Mouse (Mus musculus) stomach, embryonic 14.5 days (tissue): ENCODE measurements around the gene Snx14. TPM values are rescaled to one million over a fixed set of nuclear protein-coding genes. Genes with fewer than 3 reads are reported as not detected.

Experiments used
- ATAC-seq: fragments of 200-750 bp; cut with Nextera tagmentation; 2 replicates; pipeline ENCODE4 v1.8.0; 2017; ENCODE audit warnings: low read depth, moderate TSS enrichment; ENCODE audit not compliant: insufficient number of reproducible peaks, insufficient read depth, low FRiP score
- H3K27ac ChIP-seq: fragments of 300-500 bp; sonication (generic); 2 replicates; pipeline ENCODE4 v1.5.1; 2014; ENCODE audit warnings: mild to moderate bottlenecking, low read length, moderate library complexity, mixed read lengths
- H3K27me3 ChIP-seq: fragments of 300-500 bp; sonication (generic); 2 replicates; pipeline ENCODE4 v1.6.1; 2014; ENCODE audit warnings: low read length, control low read depth, mixed read lengths; ENCODE audit not compliant: control insufficient read depth, insufficient read depth
- H3K36me3 ChIP-seq: fragments of 300-500 bp; sonication (generic); 2 replicates; pipeline ENCODE4 v1.6.1; 2014; ENCODE audit warnings: mild to moderate bottlenecking, control low read depth, low read length, moderate library complexity, mixed read lengths; ENCODE audit not compliant: control insufficient read depth, insufficient read depth
- H3K4me1 ChIP-seq: fragments of 300-500 bp; sonication (generic); 2 replicates; pipeline ENCODE4 v1.6.1; 2014; ENCODE audit warnings: low read length, control low read depth, mixed read lengths; ENCODE audit not compliant: control insufficient read depth, insufficient read depth
- H3K4me2 ChIP-seq: fragments of 300-500 bp; sonication (generic); replicated peaks from 2 replicates; pipeline ENCODE4 v1.6.1; 2014; ENCODE audit warnings: low read depth, low read length, control low read depth
- H3K4me3 ChIP-seq: fragments of 300-500 bp; sonication (generic); 2 replicates; pipeline ENCODE4 v1.5.1; 2014; ENCODE audit warnings: low read depth, low read length, control low read depth
- H3K9ac ChIP-seq: fragments of 300-500 bp; sonication (generic); replicated peaks from 2 replicates; pipeline ENCODE4 v1.6.1; 2014; ENCODE audit warnings: low read depth, mild to moderate bottlenecking, control low read depth, low read length, moderate library complexity, mixed read lengths
- H3K9me3 ChIP-seq: fragments of 300-500 bp; sonication (generic); 2 replicates; pipeline ENCODE4 v1.6.1; 2016; ENCODE audit warnings: low read depth, low read length, control low read depth; ENCODE audit not compliant: control insufficient read depth
- WGBS: fragments of 180-500 bp; shearing (Covaris S2); extraction: QIAGEN DNeasy Blood & Tissue Kit; methylation state at CpG from one replicate; pipeline ENCODE4 v1.1.7; 2014; 5-methylcytosine and 5-hydroxymethylcytosine counted together
- polyA plus RNA-seq: library from polyadenylated mRNA; unstranded; fragments of >200 nt; fragmentation: Nextera tagmentation; extraction: Ambion mirVana; gene quantifications from 2 replicates; pipeline ENCODE4 v1.2.1, GENCODE M21; 2014

Gene Snx14
- polyA plus RNA-seq, 1 experiment from 2014 or later = 26.1 TPM

DNA sequence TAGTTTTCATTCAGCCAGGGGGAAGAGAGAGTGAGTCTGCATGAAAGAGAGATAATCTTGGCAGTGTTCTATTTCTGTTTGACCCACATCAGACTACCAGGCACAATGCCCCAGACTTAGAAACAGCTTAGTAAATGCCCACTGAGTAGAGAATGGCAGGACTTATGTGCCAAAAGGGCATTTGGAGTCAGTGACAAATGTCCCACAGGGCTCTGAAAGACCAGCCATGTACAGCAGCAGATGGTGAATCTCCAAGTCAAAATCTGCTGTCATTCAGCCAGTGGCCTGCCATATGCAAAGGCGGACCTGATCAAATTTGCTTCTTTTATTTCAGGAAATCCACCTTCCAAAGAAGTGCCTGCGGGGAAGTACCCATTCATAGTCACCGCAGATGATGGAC, 75.7 kb downstream of the Snx14 start:
- H3K27ac ChIP-seq = no peak overlapping the region
- no peaks in the 10 kb centered on the region for H3K9me3 ChIP-seq
- no peaks in the 10 kb centered on the region for H3K36me3 ChIP-seq
- H3K4me1 ChIP-seq = 0 out of 2 replicates have a peak, but pooled peaks cover 3% of the 10 kb centered on the region
- H3K27me3 ChIP-seq = no peaks in the 10 kb centered on the region
- ATAC-seq = no peak
- H3K4me3 ChIP-seq = no peak overlapping the region
- 79% methylated on average over 3 of the region's 3 CpGs for WGBS
- H3K4me2 ChIP-seq = no peak overlapping the region
- H3K9ac ChIP-seq = no peak overlapping the region

DNA sequence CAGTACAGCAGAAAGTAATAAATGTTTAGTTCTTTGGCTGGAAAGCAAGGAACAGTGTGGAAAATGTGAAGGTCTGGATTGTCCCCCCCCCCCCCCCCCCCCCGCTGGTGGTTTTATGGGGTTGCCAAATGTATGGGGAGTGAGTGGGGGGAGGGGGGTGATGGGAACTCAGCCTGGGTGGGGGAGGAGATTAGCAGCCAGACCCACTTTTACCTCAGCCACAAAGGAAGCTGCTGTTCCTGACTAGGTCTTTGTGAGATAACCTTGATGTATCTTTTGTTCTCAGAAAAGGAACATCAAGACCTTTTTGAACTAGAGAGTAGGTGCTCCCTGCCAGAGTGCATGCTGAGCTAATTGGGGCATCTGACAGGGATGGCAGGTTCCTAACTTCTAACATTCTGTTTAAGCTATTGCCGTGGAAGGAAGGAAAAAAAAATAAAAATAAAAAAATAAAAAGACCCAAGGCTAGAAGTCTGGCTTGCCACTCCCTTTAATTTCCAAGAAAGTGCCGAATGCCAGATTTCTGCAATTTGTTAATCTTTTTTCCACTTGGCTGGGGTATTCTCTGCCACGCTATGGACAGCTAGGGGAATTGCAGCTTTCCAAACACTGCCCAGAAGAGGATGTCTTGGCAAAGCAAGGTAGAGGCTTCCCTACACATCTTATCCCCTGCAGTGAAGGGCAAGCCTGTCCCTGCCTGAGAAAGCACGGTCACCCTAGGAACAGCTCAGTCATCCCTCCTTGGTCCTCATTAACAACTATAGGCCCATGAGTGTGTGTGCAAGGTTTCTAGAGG, 76.5 kb downstream of the Snx14 start:
- WGBS = 36% methylated on average over 5 of the region's 5 CpGs

DNA sequence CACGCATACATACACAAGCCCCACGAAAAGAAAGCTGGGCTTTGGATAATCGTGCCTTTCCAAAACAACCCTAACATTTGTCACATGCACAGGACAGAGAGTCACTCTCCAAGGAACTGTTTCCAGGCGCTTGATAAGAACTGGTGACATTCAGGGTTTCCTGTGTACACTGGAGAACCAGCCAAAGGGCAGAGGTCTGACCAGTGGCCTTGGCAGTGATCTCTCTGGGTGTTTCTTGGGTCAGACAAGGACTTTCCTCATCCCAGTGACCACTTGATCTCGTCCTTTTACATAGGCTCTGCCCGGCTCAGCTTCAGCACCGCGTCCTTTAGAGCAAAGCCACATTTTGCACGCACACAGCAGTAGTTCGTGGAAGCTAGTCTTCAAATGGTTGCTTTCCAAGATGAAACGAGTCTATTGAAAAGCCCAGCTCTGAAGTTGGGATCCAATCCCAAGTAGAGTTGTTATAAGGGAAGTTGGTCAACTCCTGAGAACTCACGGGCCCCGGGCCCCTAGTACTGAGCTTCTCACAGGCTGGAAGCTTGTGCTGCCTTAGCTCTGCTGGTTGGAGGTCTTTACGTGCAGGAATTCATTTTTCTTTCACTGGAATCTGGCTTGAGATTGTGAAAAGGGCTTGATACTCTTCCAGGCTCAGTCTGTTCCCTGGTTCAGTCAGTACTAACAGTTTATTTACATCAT, 77.4 kb downstream of the Snx14 start:
- Histone ChIP-seq H3K4me3 (no peak overlapping the region), H3K9me3 (no peaks in the 10 kb centered on the region), H3K4me1 (0 out of 2 replicates have a peak, but pooled peaks cover 3% of the 10 kb centered on the region), H3K27me3 (no peaks in the 10 kb centered on the region), H3K9ac (no peak overlapping the region), H3K36me3 (no peaks in the 10 kb centered on the region), H3K4me2 (no peak overlapping the region), H3K27ac (no peak overlapping the region)
- ATAC-seq = no peak
- 79% methylated on average over 14 of the region's 14 CpGs for WGBS

More for the DNA sequence above, 76.5 kb downstream of the Snx14 start:
- H3K4me1 ChIP-seq = 0 out of 2 replicates have a peak, but pooled peaks cover 3% of the 10 kb centered on the region
- H3K4me3 ChIP-seq = no peak overlapping the region
- H3K27ac ChIP-seq = no peak overlapping the region
- H3K27me3 ChIP-seq = no peaks in the 10 kb centered on the region
- no peaks in the 10 kb centered on the region for H3K9me3 ChIP-seq
- H3K9ac ChIP-seq = no peak overlapping the region
- ATAC-seq = no peak
- no peaks in the 10 kb centered on the region for H3K36me3 ChIP-seq
- H3K4me2 ChIP-seq = no peak overlapping the region

DNA sequence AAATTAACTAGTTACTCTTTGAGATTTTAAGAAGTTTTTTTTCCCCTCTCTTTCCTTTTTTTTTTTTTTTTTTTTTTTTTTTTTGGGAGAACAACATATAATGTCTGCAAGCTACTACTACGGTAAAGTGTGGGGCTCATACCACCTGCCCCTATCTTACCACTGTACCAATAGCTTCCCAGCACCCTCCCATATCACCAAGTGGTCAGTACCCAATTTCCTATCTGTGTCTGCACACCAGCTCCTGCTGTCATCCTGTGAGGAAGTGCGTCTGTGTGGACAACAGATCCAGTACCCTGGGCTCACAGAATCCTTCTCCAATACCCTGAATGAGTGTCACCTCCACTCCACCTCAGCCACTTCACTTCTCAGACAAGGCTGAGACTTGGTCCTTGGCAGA, 79.6 kb downstream of the Snx14 start:
- H3K27me3 ChIP-seq = no peaks in the 10 kb centered on the region
- H3K9me3 ChIP-seq = no peaks in the 10 kb centered on the region
- H3K4me2 ChIP-seq = no peak overlapping the region
- H3K36me3 ChIP-seq = no peaks in the 10 kb centered on the region
- ATAC-seq = no peak
- H3K4me1 ChIP-seq = 0 out of 2 replicates have a peak, but pooled peaks cover 3% of the 10 kb centered on the region
- no peak overlapping the region for H3K27ac ChIP-seq
- WGBS = 77% methylated on average over 2 of the region's 2 CpGs
- H3K4me3 ChIP-seq = no peak overlapping the region
- no peak overlapping the region for H3K9ac ChIP-seq

DNA sequence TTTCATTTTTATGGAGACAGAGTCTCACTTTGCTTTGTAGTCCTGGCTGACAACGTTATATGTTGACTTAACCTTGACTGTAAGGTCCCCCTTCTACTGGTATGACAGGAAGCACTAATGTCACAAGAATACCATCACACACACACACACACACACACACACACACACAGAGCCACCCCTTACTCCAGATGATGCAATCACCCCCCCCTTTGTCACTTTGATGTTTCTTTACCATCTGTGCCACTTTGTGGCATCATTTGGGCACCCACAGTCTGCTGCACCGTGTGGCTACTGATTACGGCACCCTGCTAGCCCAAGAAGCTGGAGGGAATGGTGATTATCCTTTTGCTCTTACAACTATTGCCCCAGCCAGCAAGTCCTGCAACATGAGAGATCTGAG, 81.6 kb downstream of the Snx14 start:
- Histone ChIP-seq H3K4me3 (no peak overlapping the region), H3K27me3 (no peaks in the 10 kb centered on the region), H3K9me3 (no peaks in the 10 kb centered on the region), H3K27ac (no peak overlapping the region), H3K4me2 (no peak overlapping the region), H3K9ac (no peak overlapping the region), H3K36me3 (no peaks in the 10 kb centered on the region), H3K4me1 (0 out of 2 replicates have a peak, but pooled peaks cover under 1% of the 10 kb centered on the region)
- no peak for ATAC-seq
- WGBS = 59% methylated on average over 3 of the region's 3 CpGs

DNA sequence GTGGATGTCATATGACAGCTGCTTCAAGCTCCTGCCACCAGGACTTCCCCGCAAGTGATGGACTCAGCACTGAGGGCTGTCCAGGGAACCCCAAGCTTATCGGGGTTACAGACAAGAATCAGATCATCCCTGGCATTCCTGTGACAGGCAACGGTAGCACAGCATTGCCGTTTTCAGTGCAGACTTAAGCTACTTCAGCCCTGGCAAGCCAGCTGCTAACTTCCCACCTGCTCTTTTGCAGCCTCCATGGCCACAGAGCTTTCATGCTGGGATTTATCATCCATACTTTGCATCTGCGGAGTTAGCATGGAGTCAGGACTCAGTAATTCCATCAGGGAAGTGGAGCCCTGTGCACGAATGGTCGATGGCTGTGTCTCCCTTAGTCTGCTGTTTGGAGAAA, 85.3 kb downstream of the Snx14 start:
- no peak overlapping the region for H3K4me2 ChIP-seq
- H3K9me3 ChIP-seq = no peaks in the 10 kb centered on the region
- 93% methylated on average over 7 of the region's 7 CpGs for WGBS
- H3K4me3 ChIP-seq = no peak overlapping the region
- H3K27me3 ChIP-seq = no peaks in the 10 kb centered on the region
- ATAC-seq = no peak
- H3K27ac ChIP-seq = no peak overlapping the region
- no peaks in the 10 kb centered on the region for H3K36me3 ChIP-seq
- H3K9ac ChIP-seq = no peak overlapping the region
- H3K4me1 ChIP-seq = 0 out of 2 replicates have a peak, but pooled peaks cover 2% of the 10 kb centered on the region

DNA sequence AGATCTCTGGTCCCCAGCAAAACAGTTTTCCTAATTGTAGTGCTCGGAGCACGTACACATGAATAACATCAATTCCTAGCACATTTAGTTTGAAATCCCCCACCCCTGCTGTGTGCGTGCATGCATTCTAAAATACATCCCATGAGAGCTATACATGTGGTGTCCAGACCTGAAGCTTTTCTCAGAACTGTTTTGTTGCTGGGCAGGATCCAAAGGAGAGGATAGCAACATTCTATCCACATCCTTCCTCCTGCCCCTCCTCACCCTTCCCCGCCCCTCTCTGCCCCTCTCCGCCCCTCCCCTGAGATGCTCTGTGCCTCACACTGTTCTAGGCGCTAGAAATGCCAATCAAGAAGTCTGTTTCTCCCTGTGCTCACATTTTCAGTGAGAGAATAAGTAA, 86.0 kb downstream of the Snx14 start:
- no peak overlapping the region for H3K4me3 ChIP-seq
- H3K4me2 ChIP-seq = no peak overlapping the region
- H3K4me1 ChIP-seq = 0 out of 2 replicates have a peak, but pooled peaks cover 2% of the 10 kb centered on the region
- no peak for ATAC-seq
- 71% methylated on average over 6 of the region's 6 CpGs for WGBS
- H3K9ac ChIP-seq = no peak overlapping the region
- no peak overlapping the region for H3K27ac ChIP-seq
- H3K36me3 ChIP-seq = no peaks in the 10 kb centered on the region
- H3K27me3 ChIP-seq = no peaks in the 10 kb centered on the region
- no peaks in the 10 kb centered on the region for H3K9me3 ChIP-seq

DNA sequence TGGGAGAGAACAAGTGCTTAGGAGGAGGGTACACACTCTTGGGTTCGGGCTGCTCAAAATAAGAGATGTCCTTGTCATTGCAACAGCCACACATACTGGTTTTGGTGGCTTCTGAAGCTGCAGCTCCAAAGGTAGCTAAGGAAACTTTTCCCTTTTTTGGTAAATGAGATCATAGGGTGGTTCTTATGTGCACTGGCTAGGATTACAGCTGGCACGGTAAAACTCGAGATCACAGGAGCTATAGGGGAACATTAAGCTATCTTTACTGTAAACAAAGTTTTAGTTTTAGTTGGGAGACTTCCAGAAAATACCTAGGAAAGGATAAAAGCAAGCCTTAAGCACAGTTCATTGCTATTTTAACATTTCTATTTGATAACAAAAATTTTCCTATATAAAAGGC, 87.6 kb downstream of the Snx14 start:
- no peak overlapping the region for H3K9ac ChIP-seq
- H3K9me3 ChIP-seq = no peaks in the 10 kb centered on the region
- H3K36me3 ChIP-seq = no peaks in the 10 kb centered on the region
- ATAC-seq = no peak
- H3K4me1 ChIP-seq = 0 out of 2 replicates have a peak, but pooled peaks cover 2% of the 10 kb centered on the region
- no peak overlapping the region for H3K4me3 ChIP-seq
- no peaks in the 10 kb centered on the region for H3K27me3 ChIP-seq
- no peak overlapping the region for H3K4me2 ChIP-seq
- H3K27ac ChIP-seq = no peak overlapping the region
- WGBS = 47% methylated on average over 3 of the region's 3 CpGs
